Mouse (Mus musculus) olfactory bulb, adult 2 months (tissue): ENCODE measurements around the gene Kdm3a.

Experiments
- CTCF ChIP-seq: fragments of 200-500 bp; IDR thresholded peaks from 2 replicates; pipeline ENCODE4 v1.5.1; 2012; ENCODE audit warnings: low read depth, mild to moderate bottlenecking, low read length, moderate library complexity; ENCODE audit not compliant: insufficient read depth
- POLR2A ChIP-seq: fragments of 200-500 bp; IDR thresholded peaks from 2 replicates; pipeline ENCODE4 v1.6.1; 2012; ENCODE audit warnings: mild to moderate bottlenecking, low read depth, low read length, moderate library complexity; ENCODE audit not compliant: insufficient read depth

- no peak for TF ChIP-seq POLR2A
- no peak for TF ChIP-seq CTCF
These were observed 8.1 kb downstream of the Kdm3a start for GRCm38 (mm10) chr6:71624723-71625122.
